Mouse (Mus musculus) hindbrain, embryonic 10.5 days (tissue): ENCODE measurements around the gene Prph. TPM values are rescaled to one million over a fixed set of nuclear protein-coding genes. Genes with fewer than 3 reads are reported as not detected.

Source experiments
- DNase-seq: peaks from one replicate; pipeline ENCODE4 v3.0.0-alpha.2; 2017; ENCODE audit warnings: low spot score
- H3K27ac ChIP-seq: fragments of 300-500 bp; sonication (generic); 2 replicates; pipeline ENCODE4 v1.5.1; 2016; ENCODE audit warnings: mild to moderate bottlenecking, moderate library complexity
- H3K27me3 ChIP-seq: fragments of 300-500 bp; sonication (generic); 2 replicates; pipeline ENCODE4 v1.6.1; 2016; ENCODE audit warnings: mild to moderate bottlenecking; ENCODE audit not compliant: poor library complexity, insufficient read depth, severe bottlenecking
- H3K36me3 ChIP-seq: fragments of 300-500 bp; sonication (generic); 2 replicates; pipeline ENCODE4 v1.6.1; 2016; ENCODE audit warnings: mild to moderate bottlenecking, moderate library complexity
- H3K4me1 ChIP-seq: fragments of 300-500 bp; sonication (generic); replicated peaks from 2 replicates; pipeline ENCODE4 v1.6.1; 2016; ENCODE audit warnings: mild to moderate bottlenecking
- H3K4me3 ChIP-seq: fragments of 300-500 bp; sonication (generic); 2 replicates; pipeline ENCODE4 v1.5.1; 2016; ENCODE audit warnings: mild to moderate bottlenecking, moderate library complexity
- H3K9me3 ChIP-seq: fragments of 300-500 bp; sonication (generic); 2 replicates; pipeline ENCODE4 v1.6.1; 2016; ENCODE audit warnings: mild to moderate bottlenecking, moderate library complexity
- WGBS: fragments of 180-500 bp; shearing (Covaris S2); methylation state at CpG from one replicate; pipeline ENCODE4 v1.1.7; 2016; 5-methylcytosine and 5-hydroxymethylcytosine counted together
- polyA plus RNA-seq: library from polyadenylated mRNA; unstranded; fragments of >200 nt; fragmentation: Nextera tagmentation; extraction: Ambion mirVana; gene quantifications from 2 replicates; pipeline ENCODE4 v1.2.1, GENCODE M21; 2016

Prph gene
- polyA plus RNA-seq, 1 experiment from 2014 or later, result 14.4 TPM

- under 1% methylated on average over 9 of the region's 9 CpGs for WGBS
- no peaks in the 10 kb centered on the region for H3K36me3 ChIP-seq
- H3K27ac ChIP-seq, result peak overlapping the region; percentile 81; the same call in 1 of the 2 replicates
- peaks cover 76% of the 10 kb centered on the region for H3K27me3 ChIP-seq
- peaks cover 57% of the 10 kb centered on the region for H3K4me1 ChIP-seq
- no peaks in the 10 kb centered on the region for H3K9me3 ChIP-seq
- DNase-seq, result no peak
- peak overlapping the region; percentile 52 for H3K4me3 ChIP-seq
These were observed 43.5 kb downstream of the Prph start for GRCm38 (mm10) chr15:99098493-99098861.

DNA sequence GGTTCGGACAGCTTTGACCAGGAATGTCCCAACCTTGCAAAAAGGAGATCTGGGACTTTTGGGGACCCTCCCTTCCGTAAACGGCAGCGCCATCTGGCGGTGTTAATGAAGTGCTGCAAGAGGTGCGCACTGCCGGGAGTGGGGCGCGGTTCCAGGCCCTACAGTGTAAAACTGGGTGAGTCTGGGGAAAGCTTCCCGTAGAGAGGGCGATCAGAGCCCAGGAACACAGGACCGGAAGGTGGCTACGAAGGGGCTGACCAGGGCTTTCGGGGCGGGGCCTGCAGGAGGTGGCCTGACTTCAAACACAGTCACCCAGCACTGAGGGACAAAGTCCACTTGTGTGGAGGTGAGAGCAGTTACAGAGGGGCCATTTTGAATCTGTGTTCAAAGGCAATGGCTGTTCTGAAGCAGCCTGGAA lies 44.2 kb downstream of the Prph start:
- Histone ChIP-seq H3K4me1 (peaks cover 51% of the 10 kb centered on the region), H3K9me3 (no peaks in the 10 kb centered on the region), H3K27ac (0 out of 2 replicates have a peak overlapping the region, but pooled peaks have one; percentile 17), H3K36me3 (no peaks in the 10 kb centered on the region), H3K27me3 (peaks cover 72% of the 10 kb centered on the region), H3K4me3 (peak overlapping the region; percentile 52)
- DNase-seq, result peak; percentile 74
- WGBS, result 2% methylated on average over 15 of the region's 15 CpGs

DNA sequence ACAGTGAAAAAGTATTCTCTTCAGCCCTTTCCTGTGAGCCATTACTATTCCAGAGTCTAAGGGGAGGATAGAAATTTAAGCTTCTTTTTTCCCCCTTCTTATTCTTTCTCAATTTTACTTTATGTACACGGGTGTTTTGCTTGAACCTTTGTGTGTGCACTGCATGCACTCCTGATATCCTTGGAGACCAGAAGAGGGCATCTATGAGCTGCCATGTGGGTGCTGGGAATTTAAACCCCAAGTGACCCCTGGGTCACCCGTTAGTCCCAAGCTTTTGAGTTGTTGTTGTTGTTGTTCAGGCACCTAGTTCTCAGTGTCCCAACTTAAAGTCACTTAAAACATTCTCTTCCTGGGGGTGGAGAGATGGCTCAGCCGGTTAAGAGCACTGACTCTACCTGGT lies 45.0 kb downstream of the Prph start:
- Histone ChIP-seq H3K9me3 (no peaks in the 10 kb centered on the region), H3K4me3 (no peak overlapping the region), H3K36me3 (no peaks in the 10 kb centered on the region), H3K27ac (no peak overlapping the region), H3K27me3 (peaks cover 66% of the 10 kb centered on the region), H3K4me1 (peaks cover 45% of the 10 kb centered on the region)
- DNase-seq, result no peak
- 52% methylated on average over 3 of the region's 3 CpGs for WGBS

GRCm38 (mm10) chr15:99105238-99105637 lies 50.3 kb downstream of the Prph start:
- DNase-seq, result no peak
- peaks cover 13% of the 10 kb centered on the region for H3K27me3 ChIP-seq
- H3K9me3 ChIP-seq, result no peaks in the 10 kb centered on the region
- no peaks in the 10 kb centered on the region for H3K4me1 ChIP-seq
- H3K4me3 ChIP-seq, result no peak overlapping the region
- no peak overlapping the region for H3K27ac ChIP-seq
- H3K36me3 ChIP-seq, result no peaks in the 10 kb centered on the region
- WGBS, result 81% methylated on average over 7 of the region's 7 CpGs

DNA sequence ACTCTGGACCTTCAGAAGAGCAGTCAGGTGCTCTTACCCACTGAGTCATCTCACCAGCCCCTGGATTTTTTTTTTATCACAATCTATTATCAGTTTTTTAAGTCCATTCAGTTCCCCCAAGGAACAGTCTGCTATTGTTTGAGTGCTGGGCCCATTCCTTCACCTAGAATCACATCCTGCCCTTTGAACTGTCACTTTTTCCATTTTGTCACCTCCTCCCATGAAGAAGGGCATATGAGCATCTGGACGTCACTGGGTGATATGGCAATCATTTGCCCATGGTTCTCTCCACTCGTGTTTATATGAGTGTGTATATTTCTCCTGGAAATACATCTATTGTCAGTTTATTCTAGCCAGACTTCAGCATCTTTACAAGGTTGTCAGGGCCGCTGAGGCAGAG lies 52.9 kb downstream of the Prph start:
- Histone ChIP-seq H3K4me3 (no peak overlapping the region), H3K36me3 (no peaks in the 10 kb centered on the region), H3K4me1 (no peaks in the 10 kb centered on the region), H3K27me3 (no peaks in the 10 kb centered on the region), H3K27ac (no peak overlapping the region), H3K9me3 (no peaks in the 10 kb centered on the region)
- WGBS, result 86% methylated on average over 3 of the region's 3 CpGs
- no peak for DNase-seq

Other genes with a start within 250 kb of the Prph start
- 0.21 and 0.56 TPM in 2 replicates for gene Ddn, start 245.7 kb upstream of the Prph start, polyA plus RNA-seq
- 88.7 and 89.0 TPM in 2 replicates for gene Prkag1, start 223.7 kb upstream of the Prph start, polyA plus RNA-seq
- 10.2 and 11.2 TPM in 2 replicates for gene Kmt2d, start 184.0 kb upstream of the Prph start, polyA plus RNA-seq
- gene Rhebl1, start 160.6 kb upstream of the Prph start, polyA plus RNA-seq, result 21.0 and 25.7 TPM in 2 replicates
- 0.42 and 0.46 TPM in 2 replicates for gene Dhh, start 156.6 kb upstream of the Prph start, polyA plus RNA-seq
- 22.3 and 25.5 TPM in 2 replicates for gene Lmbr1l, start 136.9 kb upstream of the Prph start, polyA plus RNA-seq
- gene Tuba1b, start 120.6 kb upstream of the Prph start, polyA plus RNA-seq, result 2,254 and 2,463 TPM in 2 replicates
- not detected in 2 replicates for gene Gm49450, start 101.6 kb upstream of the Prph start, polyA plus RNA-seq
- gene Tuba1a, start 101.5 kb upstream of the Prph start, polyA plus RNA-seq, result 4,838 and 8,764 TPM in 2 replicates
- 111 and 135 TPM in 2 replicates for gene Tuba1c, start 25.3 kb upstream of the Prph start, polyA plus RNA-seq
- 41.6 and 46.8 TPM in 2 replicates for gene Troap, start 19.4 kb downstream of the Prph start, polyA plus RNA-seq
- 0.78 and 8.7 TPM in 2 replicates for gene C1ql4, start 32.6 kb downstream of the Prph start, polyA plus RNA-seq
- gene Dnajc22, start 38.0 kb downstream of the Prph start, polyA plus RNA-seq, result 1.9 and 2.2 TPM in 2 replicates
- 58.4 and 62.6 TPM in 2 replicates for gene Spats2, start 70.7 kb downstream of the Prph start, polyA plus RNA-seq
- gene Kcnh3, start 169.7 kb downstream of the Prph start, polyA plus RNA-seq, result 0.04 and 0.12 TPM in 2 replicates
- 194 and 213 TPM in 2 replicates for gene Mcrs1, start 196.8 kb downstream of the Prph start, polyA plus RNA-seq
- gene Prpf40b, start 239.9 kb downstream of the Prph start, polyA plus RNA-seq, result 61.1 and 63.3 TPM in 2 replicates
- gene Fam186b, start 240.7 kb downstream of the Prph start, polyA plus RNA-seq, result 0.20 and 0.27 TPM in 2 replicates